Mouse (Mus musculus) intestine, embryonic 16.5 days (tissue): Measurements from ENCODE around the gene Tceanc. TPM values are rescaled to one million over a fixed set of nuclear protein-coding genes. Genes with fewer than 3 reads are reported as not detected.
A peak's percentile ranks its signal among the peaks of the same experiment; 100 is the strongest.

ENCODE experiments used
- ATAC-seq: fragments of 200-750 bp; cut with Nextera tagmentation; 2 replicates; pipeline ENCODE4 v1.8.0; 2017; ENCODE audit warnings: moderate TSS enrichment, moderate library complexity
- H3K27ac ChIP-seq: fragments of 300-500 bp; sonication (generic); 2 replicates; pipeline ENCODE4 v1.5.1; 2014; ENCODE audit warnings: mild to moderate bottlenecking, low read length
- H3K27me3 ChIP-seq: fragments of 300-500 bp; sonication (generic); replicated peaks from 2 replicates; pipeline ENCODE4 v1.6.1; 2014; ENCODE audit warnings: low read length, control low read depth, mixed read lengths; ENCODE audit not compliant: control insufficient read depth, insufficient read depth
- H3K36me3 ChIP-seq: fragments of 300-500 bp; sonication (generic); 2 replicates; pipeline ENCODE4 v1.6.1; 2014; ENCODE audit warnings: low read length, control low read depth; ENCODE audit not compliant: control insufficient read depth, insufficient read depth
- H3K4me1 ChIP-seq: fragments of 300-500 bp; sonication (generic); 2 replicates; pipeline ENCODE4 v1.6.1; 2014; ENCODE audit warnings: low read length, control low read depth, mixed read lengths; ENCODE audit not compliant: control insufficient read depth, insufficient read depth
- H3K4me2 ChIP-seq: fragments of 300-500 bp; sonication (generic); 2 replicates; pipeline ENCODE4 v1.6.1; 2014; ENCODE audit warnings: low read depth, low read length, control low read depth
- H3K4me3 ChIP-seq: fragments of 300-500 bp; sonication (generic); 2 replicates; pipeline ENCODE4 v1.5.1; 2014; ENCODE audit warnings: mild to moderate bottlenecking, low read length
- H3K9ac ChIP-seq: fragments of 300-500 bp; sonication (generic); 2 replicates; pipeline ENCODE4 v1.6.1; 2014; ENCODE audit warnings: low read depth, low read length
- H3K9me3 ChIP-seq: fragments of 300-500 bp; sonication (generic); 2 replicates; pipeline ENCODE4 v1.6.1; 2016; ENCODE audit warnings: low read length, control low read depth; ENCODE audit not compliant: control insufficient read depth
- WGBS: fragments of 180-500 bp; shearing (Covaris S2); extraction: QIAGEN DNeasy Blood & Tissue Kit; methylation state at CpG from one replicate; pipeline ENCODE4 v1.1.7; 2014; 5-methylcytosine and 5-hydroxymethylcytosine counted together
- polyA plus RNA-seq: library from polyadenylated mRNA; unstranded; fragments of >200 nt; fragmentation: Nextera tagmentation; extraction: Ambion mirVana; gene quantifications from 2 replicates; pipeline ENCODE4 v1.2.1, GENCODE M21; 2015

Gene Tceanc
- polyA plus RNA-seq: 4.8 and 4.9 TPM in 2 replicates

DNA sequence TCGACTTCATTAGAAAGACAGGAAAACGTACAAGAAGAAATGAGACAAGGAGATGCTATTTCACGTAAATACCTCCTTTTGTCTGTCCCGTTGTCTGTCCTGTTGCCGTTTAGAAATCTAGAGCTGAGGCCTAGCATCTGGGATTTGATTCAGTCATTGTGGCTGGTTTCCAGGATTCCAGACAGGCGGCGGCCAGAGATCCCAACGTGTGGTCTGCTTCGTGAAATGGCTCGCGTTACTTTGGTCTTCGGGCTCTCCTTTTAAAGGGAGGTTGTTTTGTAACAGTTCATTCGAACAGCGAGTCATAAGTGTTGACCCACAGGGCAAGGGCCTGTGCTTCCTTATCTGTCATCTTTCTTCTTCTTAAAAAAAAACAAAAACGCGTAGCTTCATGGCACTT, at the start of gene Tceanc:
Gene Tceanc, minus strand, starts transcription at position 223 of the 400 bp plus-strand sequence.
- Histone ChIP-seq H3K4me2 (no peak within 1 kb of the TSS), H3K36me3 (no peaks in the 10 kb centered on the region), H3K4me3 (no peak within 1 kb of the TSS), H3K27me3 (no peaks in the 10 kb centered on the region), H3K27ac (no peak within 1 kb of the TSS), H3K9me3 (no peaks in the 10 kb centered on the region), H3K4me1 (no peaks in the 10 kb centered on the region), H3K9ac (no peak within 1 kb of the TSS)
- ATAC-seq: no peak
- WGBS: 60% methylated on average over 16 of the region's 16 CpGs

DNA sequence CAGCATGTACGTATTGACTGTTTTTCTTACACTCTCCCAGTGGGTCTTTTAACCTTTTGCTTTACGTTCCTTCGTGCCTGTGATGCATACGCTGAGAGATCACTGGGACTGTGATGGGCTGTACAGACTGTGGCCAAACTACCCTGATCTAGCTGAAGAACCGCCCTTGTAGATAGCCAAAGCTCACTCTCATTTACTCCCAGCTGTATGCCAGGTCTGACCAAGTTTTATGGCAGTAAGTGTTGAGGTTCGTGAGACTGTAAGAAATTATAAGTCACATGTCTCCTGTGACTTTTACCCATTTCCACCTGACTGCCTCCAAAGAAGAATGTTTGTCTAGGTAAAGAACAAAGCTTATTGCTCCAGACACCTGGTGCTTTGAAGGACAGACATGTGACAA, 47.6 kb upstream of the Tceanc start:
- peak; percentile 96 for ATAC-seq

DNA sequence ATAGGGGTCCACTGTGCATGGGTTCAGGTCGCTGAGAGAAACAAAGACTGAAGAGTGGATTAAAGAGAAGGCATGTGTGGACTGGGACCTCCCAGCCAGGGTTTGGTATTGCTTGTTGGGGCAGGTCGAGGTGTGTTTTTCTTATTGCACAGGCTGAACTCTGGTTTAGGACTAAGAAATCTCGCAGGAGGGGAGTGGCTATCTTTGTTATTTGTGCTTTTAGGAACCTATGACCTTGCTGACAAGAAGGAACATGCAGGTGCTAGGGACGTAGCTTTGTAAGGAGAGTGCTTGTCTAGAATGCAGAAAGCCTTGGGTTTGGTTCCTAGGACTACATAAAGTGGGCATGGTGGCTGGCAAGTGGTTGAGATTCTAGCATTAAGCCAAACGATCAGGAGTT, 47.0 kb upstream of the Tceanc start:
- ATAC-seq: peak; percentile 68
- 52% methylated on average over 5 of the region's 5 CpGs for WGBS
- H3K27me3 ChIP-seq: no peaks in the 10 kb centered on the region; the same call in 1 of the 2 replicates

More for the DNA sequence above, 47.6 kb upstream of the Tceanc start:
- no peak overlapping the region for H3K9ac ChIP-seq
- peak overlapping the region; percentile 73 for H3K27ac ChIP-seq
- H3K9me3 ChIP-seq: no peaks in the 10 kb centered on the region
- H3K4me3 ChIP-seq: no peak overlapping the region
- H3K27me3 ChIP-seq: no peaks in the 10 kb centered on the region; the same call in 1 of the 2 replicates
- no peak overlapping the region for H3K4me2 ChIP-seq
- H3K4me1 ChIP-seq: no peaks in the 10 kb centered on the region
- H3K36me3 ChIP-seq: no peaks in the 10 kb centered on the region
- WGBS: 73% methylated on average over 6 of the region's 6 CpGs

DNA sequence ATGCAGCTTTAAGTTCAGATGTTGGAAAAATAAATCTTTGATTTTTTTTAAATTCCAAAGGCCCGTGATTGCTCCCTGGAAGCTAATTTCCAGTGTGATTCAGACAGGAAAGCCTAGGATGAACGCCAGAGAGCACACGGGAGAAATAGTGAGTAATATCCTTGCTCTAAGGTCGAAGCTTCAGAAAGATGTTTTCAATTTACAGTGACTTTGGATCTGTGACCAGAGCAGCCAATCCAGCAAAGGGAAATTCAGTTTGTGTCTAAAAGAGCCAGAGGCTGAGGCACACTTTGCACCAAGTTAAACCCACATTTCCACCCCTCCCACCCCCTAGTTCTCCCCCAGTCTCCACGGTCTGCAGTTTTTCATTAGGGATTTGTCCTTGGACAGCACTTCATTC, 46.5 kb upstream of the Tceanc start:
- Histone ChIP-seq H3K36me3 (no peaks in the 10 kb centered on the region), H3K4me3 (no peak overlapping the region), H3K27ac (no peak overlapping the region), H3K9me3 (no peaks in the 10 kb centered on the region), H3K9ac (no peak overlapping the region), H3K27me3 (no peaks in the 10 kb centered on the region; the same call in 1 of the 2 replicates), H3K4me1 (no peaks in the 10 kb centered on the region), H3K4me2 (no peak overlapping the region)
- 74% methylated on average over 5 of the region's 5 CpGs for WGBS
- no peak for ATAC-seq

More for the DNA sequence above, 47.0 kb upstream of the Tceanc start:
- Histone ChIP-seq H3K9ac (no peak overlapping the region), H3K4me1 (no peaks in the 10 kb centered on the region), H3K4me3 (no peak overlapping the region), H3K27ac (peak overlapping the region; percentile 45; the same call in 1 of the 2 replicates), H3K36me3 (no peaks in the 10 kb centered on the region), H3K9me3 (no peaks in the 10 kb centered on the region), H3K4me2 (no peak overlapping the region)

DNA sequence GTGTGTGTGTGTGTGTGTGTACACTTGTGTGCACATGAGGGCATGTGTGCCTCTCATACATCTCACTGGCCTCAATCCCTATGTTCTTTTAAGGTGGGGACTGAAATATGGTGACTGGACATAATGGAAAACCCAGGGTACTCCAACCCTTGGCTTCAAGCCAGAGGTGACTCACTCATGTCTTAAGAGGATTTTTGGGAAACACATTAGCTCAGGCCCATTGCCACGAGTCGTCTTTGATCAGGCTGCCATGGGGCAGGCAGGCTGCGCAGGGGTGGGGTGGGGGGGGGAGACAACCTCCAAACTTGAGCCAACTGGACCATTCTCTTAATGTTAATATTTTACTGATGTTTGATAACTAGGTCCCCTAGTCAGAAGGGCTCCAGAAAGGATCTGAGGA, 41.0 kb upstream of the Tceanc start:
- ATAC-seq: no peak
- Histone ChIP-seq H3K27ac (no peak overlapping the region), H3K9me3 (no peaks in the 10 kb centered on the region), H3K4me2 (no peak overlapping the region), H3K27me3 (no peaks in the 10 kb centered on the region; the same call in 1 of the 2 replicates), H3K36me3 (no peaks in the 10 kb centered on the region), H3K4me1 (no peaks in the 10 kb centered on the region), H3K4me3 (no peak overlapping the region), H3K9ac (no peak overlapping the region)
- 75% methylated on average over 3 of the region's 3 CpGs for WGBS

DNA sequence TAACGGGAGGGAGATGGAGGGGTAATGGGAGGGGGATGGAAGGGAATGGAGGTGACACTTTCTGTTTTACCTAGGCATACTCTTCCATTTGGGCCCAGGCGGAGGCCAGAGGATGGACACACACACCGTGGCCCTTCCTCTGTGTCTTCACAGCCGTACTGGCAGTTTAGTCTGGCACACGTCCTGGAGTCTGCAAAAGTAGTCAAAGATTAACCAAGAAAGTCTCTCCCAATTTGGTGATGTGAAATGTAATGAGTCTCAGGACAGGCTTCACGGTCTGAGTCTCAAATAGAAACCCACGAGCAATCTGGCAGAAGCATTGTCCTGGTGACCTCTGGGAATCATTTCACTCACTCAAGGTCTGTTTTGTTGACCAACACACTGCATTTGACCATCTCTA, 34.0 kb upstream of the Tceanc start:
- Histone ChIP-seq H3K4me3 (no peak overlapping the region), H3K9me3 (no peaks in the 10 kb centered on the region), H3K27me3 (peaks cover 3% of the 10 kb centered on the region; the same call in 1 of the 2 replicates), H3K27ac (no peak overlapping the region), H3K4me1 (no peaks in the 10 kb centered on the region), H3K9ac (no peak overlapping the region), H3K36me3 (no peaks in the 10 kb centered on the region), H3K4me2 (no peak overlapping the region)
- ATAC-seq: no peak
- 72% methylated on average over 7 of the region's 7 CpGs for WGBS

DNA sequence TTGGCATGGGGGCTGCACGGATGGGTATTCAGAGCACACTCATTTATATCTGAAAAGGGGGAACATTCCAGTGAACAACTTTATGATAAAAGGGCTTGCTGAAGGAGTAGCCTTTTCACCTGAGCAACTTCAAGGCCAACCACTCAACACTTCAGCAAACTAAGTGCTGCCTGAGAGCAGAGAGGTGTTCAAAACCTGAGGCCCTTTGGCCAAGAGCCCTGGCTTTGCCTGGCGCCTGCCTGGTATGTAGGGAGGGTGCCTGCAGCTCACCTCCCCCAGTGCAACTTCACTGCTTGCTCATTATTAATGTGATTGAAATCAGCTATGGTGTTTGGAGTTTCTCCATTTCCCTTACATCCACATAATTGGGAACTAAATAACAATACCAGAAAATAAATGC, 28.1 kb upstream of the Tceanc start:
- no peaks in the 10 kb centered on the region for H3K36me3 ChIP-seq
- H3K9me3 ChIP-seq: no peaks in the 10 kb centered on the region
- H3K4me3 ChIP-seq: no peak overlapping the region
- no peak for ATAC-seq
- WGBS: 76% methylated on average over 2 of the region's 2 CpGs
- no peak overlapping the region for H3K9ac ChIP-seq
- no peak overlapping the region for H3K27ac ChIP-seq
- peaks cover 3% of the 10 kb centered on the region; the same call in 1 of the 2 replicates for H3K27me3 ChIP-seq
- no peaks in the 10 kb centered on the region for H3K4me1 ChIP-seq
- no peak overlapping the region for H3K4me2 ChIP-seq

DNA sequence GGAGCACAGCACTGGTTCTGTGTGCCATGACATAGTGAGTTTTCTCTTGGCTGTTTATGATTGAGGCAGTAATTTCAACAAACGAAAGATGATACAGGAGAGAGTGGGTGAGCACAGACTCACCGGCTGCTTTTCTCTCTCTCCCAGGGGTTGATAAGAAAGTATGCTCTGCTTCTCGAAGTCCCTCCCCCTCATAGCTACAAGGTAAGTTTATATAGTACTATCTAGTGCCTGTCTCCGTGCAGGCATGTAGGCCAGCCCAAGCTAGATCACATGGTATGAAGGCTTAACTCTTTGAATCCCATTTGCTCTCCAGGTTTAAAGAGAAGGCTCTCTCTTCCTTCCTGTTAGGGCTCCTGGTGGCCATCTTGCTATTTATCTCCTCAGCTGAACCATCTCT, 16.8 kb upstream of the Tceanc start:
- H3K27ac ChIP-seq: no peak overlapping the region
- 29% methylated on average over 4 of the region's 4 CpGs for WGBS

DNA sequence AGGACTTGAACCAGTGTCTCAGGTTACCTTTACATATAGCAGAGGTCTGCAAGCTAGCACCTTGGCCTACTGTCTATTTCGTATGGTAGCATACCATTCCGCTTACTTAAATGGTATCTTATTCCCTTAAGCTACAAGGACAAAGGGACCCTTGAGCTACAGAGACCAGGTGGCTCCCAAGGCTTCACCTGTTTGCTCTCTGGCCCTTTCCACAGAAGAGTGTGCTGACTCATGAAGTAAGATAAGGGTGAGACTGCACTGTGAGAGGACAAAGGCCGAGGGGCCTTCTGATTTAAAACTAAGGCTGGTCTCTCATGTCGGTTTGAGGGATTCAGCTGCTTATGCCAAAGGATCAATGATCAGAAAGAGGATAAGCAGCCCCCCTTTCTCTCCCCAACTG, 15.1 kb upstream of the Tceanc start:
- Histone ChIP-seq H3K9me3 (no peaks in the 10 kb centered on the region), H3K9ac (no peak overlapping the region), H3K4me2 (no peak overlapping the region), H3K27ac (peak overlapping the region; percentile 54; the same call in 1 of the 2 replicates), H3K4me1 (no peaks in the 10 kb centered on the region), H3K36me3 (no peaks in the 10 kb centered on the region), H3K27me3 (0 out of 2 replicates have a peak, but pooled peaks cover 2% of the 10 kb centered on the region), H3K4me3 (no peak overlapping the region)
- WGBS: 70% methylated on average over 4 of the region's 4 CpGs
- peak; percentile 95 for ATAC-seq

More for the DNA sequence above, 16.8 kb upstream of the Tceanc start:
- no peaks in the 10 kb centered on the region for H3K36me3 ChIP-seq
- no peak overlapping the region for H3K4me3 ChIP-seq
- H3K27me3 ChIP-seq: 0 out of 2 replicates have a peak, but pooled peaks cover 2% of the 10 kb centered on the region
- peak; percentile 61 for ATAC-seq
- H3K4me1 ChIP-seq: no peaks in the 10 kb centered on the region
- no peak overlapping the region for H3K4me2 ChIP-seq
- H3K9me3 ChIP-seq: no peaks in the 10 kb centered on the region
- H3K9ac ChIP-seq: no peak overlapping the region

DNA sequence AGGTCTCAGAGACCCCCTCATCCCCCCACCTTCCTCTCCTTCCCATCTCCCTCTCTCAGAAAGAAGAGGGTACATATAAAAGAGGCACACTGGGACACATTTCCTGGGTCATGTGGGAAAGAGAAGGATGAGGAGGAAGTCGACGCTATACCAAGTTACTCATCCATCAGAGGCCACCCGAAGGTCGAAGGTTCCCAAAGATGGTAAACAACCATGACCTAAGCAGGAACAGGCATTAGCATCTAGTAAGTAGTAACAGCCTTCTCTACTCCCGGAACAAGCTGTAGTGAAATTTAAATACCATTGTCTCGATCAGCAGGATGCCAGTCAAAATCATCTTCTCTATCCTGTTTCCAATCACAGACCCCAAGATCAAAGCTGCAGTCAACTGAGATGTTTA, 13.3 kb upstream of the Tceanc start:
- Histone ChIP-seq H3K27me3 (0 out of 2 replicates have a peak, but pooled peaks cover 2% of the 10 kb centered on the region), H3K4me1 (no peaks in the 10 kb centered on the region), H3K27ac (no peak overlapping the region), H3K9me3 (no peaks in the 10 kb centered on the region), H3K36me3 (no peaks in the 10 kb centered on the region), H3K4me3 (no peak overlapping the region), H3K9ac (no peak overlapping the region), H3K4me2 (no peak overlapping the region)
- WGBS: 37% methylated on average over 6 of the region's 6 CpGs
- ATAC-seq: no peak
